Mouse (Mus musculus): ENCODE results near the gene Zfp606. TPM values are rescaled to one million over a fixed set of nuclear protein-coding genes. Genes with fewer than 3 reads are reported as not detected.

Zfp606 gene
- polyA plus RNA-seq, 2 experiments, result 1.3 to 3.6 TPM

DNA sequence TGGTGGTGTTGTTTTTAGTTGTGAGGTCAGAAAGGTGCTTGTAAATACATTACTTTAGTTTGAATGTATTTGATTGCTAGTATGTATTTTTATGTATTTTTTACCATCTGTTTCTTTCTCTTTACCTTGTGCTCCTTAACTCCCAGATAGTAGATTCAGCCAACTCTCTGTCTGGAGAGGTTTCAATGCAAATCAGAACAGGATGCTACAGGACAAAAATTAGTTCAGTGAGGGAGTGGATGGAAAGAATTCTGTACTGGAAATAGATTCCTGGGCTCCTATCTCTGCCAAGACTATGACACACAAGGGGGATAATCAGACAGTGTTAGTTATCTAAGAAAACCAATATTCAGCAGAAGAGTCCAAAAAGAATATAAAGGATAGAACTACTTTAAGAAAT is 8.6 kb downstream of the Zfp606 start:
- H3K4me1 ChIP-seq (replicated peaks; ENCODE audit: control insufficient read depth in 2 of 2, insufficient read depth in 2 of 2, low read length in 1 of 2), result no peaks in the 10 kb centered on the region
- no peak for ATAC-seq (ENCODE audit: insufficient read depth)
- no peak for TF ChIP-seq EP300 (IDR thresholded peaks at IDR 0.05; ENCODE audit: low read depth)
- no peak for TF ChIP-seq CTCF (IDR thresholded peaks at IDR 0.05; ENCODE audit: low read depth)

GRCm38 (mm10) chr7:12510913-12511312 is 32.8 kb downstream of the Zfp606 start:
- Histone ChIP-seq H3K4me2 (ENCODE audit: low read depth) (no peak overlapping the region), H3K9me3 (ENCODE audit: control insufficient read depth, low read length) (no peaks in the 10 kb centered on the region), H3K27ac (no peak overlapping the region), H3K4me1 (replicated peaks; ENCODE audit: control insufficient read depth in 2 of 2, insufficient read depth in 2 of 2, low read length in 1 of 2) (no peaks in the 10 kb centered on the region), H3K27me3 (ENCODE audit: control insufficient read depth, insufficient read depth, low read length) (no peaks in the 10 kb centered on the region), H3K4me3 (ENCODE audit: insufficient read depth in 1 of 2, low read depth in 2 of 2, low read length in 2 of 2) (no peak overlapping the region), H3K36me3 (replicated peaks; ENCODE audit: control insufficient read depth, insufficient read depth, low read depth) (no peaks in the 10 kb centered on the region), H3K9ac (replicated peaks) (no peak overlapping the region)
- no peak for ATAC-seq (ENCODE audit: insufficient read depth)
- TF ChIP-seq CTCF (IDR thresholded peaks at IDR 0.05; ENCODE audit: low read depth) (no peak), EP300 (IDR thresholded peaks at IDR 0.05; ENCODE audit: low read depth) (no peak)
- DNase-seq (ENCODE audit: low read depth in 3 of 3, low spot score in 3 of 3), result no peak
- 47% methylated on average over 1 of the region's 1 CpGs for WGBS (ENCODE audit: insufficient replicate concordance)

More for the DNA sequence above, 8.6 kb downstream of the Zfp606 start:
- H3K4me2 ChIP-seq (ENCODE audit: low read depth), result no peak overlapping the region
- H3K9me3 ChIP-seq (ENCODE audit: control insufficient read depth, low read length), result no peaks in the 10 kb centered on the region
- H3K9ac ChIP-seq (replicated peaks), result no peak overlapping the region
- DNase-seq (ENCODE audit: low read depth in 3 of 3, low spot score in 3 of 3), result no peak
- H3K27me3 ChIP-seq (ENCODE audit: control insufficient read depth, insufficient read depth, low read length), result no peaks in the 10 kb centered on the region
- H3K4me3 ChIP-seq (ENCODE audit: insufficient read depth in 1 of 2, low read depth in 2 of 2, low read length in 2 of 2), result no peak overlapping the region
- no peak overlapping the region for H3K27ac ChIP-seq
- H3K36me3 ChIP-seq (replicated peaks; ENCODE audit: control insufficient read depth, insufficient read depth, low read depth), result peaks cover 13% of the 10 kb centered on the region

- no peak for DNase-seq (ENCODE audit: low read depth in 3 of 3, low spot score in 3 of 3)
- no peaks in the 10 kb centered on the region for H3K36me3 ChIP-seq (replicated peaks; ENCODE audit: control insufficient read depth, insufficient read depth, low read depth)
- WGBS (ENCODE audit: insufficient replicate concordance), result 33% methylated on average over 2 of the region's 2 CpGs
These were observed 34.1 kb downstream of the Zfp606 start, which contains the start of gene 2900092C05Rik for GRCm38 (mm10) chr7:12512217-12512616. 2900092C05Rik (plus strand) TSS chr7:12512517.

More at GRCm38 (mm10) chr7:12512217-12512616, 34.1 kb downstream of the Zfp606 start, which contains the start of gene 2900092C05Rik:
- no peak within 1 kb of the TSS for H3K4me3 ChIP-seq (ENCODE audit: insufficient read depth in 1 of 2, low read depth in 2 of 2, low read length in 2 of 2)
- no peak within 1 kb of the TSS for H3K27ac ChIP-seq
- H3K4me2 ChIP-seq (ENCODE audit: low read depth), result no peak within 1 kb of the TSS
- H3K9ac ChIP-seq (replicated peaks), result no peak within 1 kb of the TSS
- ATAC-seq (ENCODE audit: insufficient read depth), result no peak
- no peaks in the 10 kb centered on the region for H3K4me1 ChIP-seq (replicated peaks; ENCODE audit: control insufficient read depth in 2 of 2, insufficient read depth in 2 of 2, low read length in 1 of 2)
- TF ChIP-seq EP300 (IDR thresholded peaks at IDR 0.05; ENCODE audit: low read depth) (no peak), CTCF (IDR thresholded peaks at IDR 0.05; ENCODE audit: low read depth) (no peak)
- no peaks in the 10 kb centered on the region for H3K27me3 ChIP-seq (ENCODE audit: control insufficient read depth, insufficient read depth, low read length)
- H3K9me3 ChIP-seq (ENCODE audit: control insufficient read depth, low read length), result no peaks in the 10 kb centered on the region

Other genes starting within 250 kb of the Zfp606 start
- not detected in 2 replicates for gene Vmn1r81, start 210.0 kb upstream of the Zfp606 start, polyA plus RNA-seq (2012; rRNA removed)
- gene Vmn1r81, start 210.0 kb upstream of the Zfp606 start, polyA plus RNA-seq (2014; fragmentation: Nextera tagmentation; extraction: Ambion mirVana), result not detected in 2 replicates
- gene Vmn1r82, start 177.9 kb upstream of the Zfp606 start, polyA plus RNA-seq (2012; rRNA removed), result not detected in 2 replicates
- gene Vmn1r82, start 177.9 kb upstream of the Zfp606 start, polyA plus RNA-seq (2014; fragmentation: Nextera tagmentation; extraction: Ambion mirVana), result not detected in 2 replicates
- not detected in 2 replicates for gene Vmn1r83, start 148.8 kb upstream of the Zfp606 start, polyA plus RNA-seq (2012; rRNA removed)
- gene Vmn1r83, start 148.8 kb upstream of the Zfp606 start, polyA plus RNA-seq (2014; fragmentation: Nextera tagmentation; extraction: Ambion mirVana), result not detected in 2 replicates
- gene Vmn1r84, start 109.0 kb upstream of the Zfp606 start, polyA plus RNA-seq (2012; rRNA removed), result not detected in 2 replicates
- not detected in 2 replicates for gene Vmn1r84, start 109.0 kb upstream of the Zfp606 start, polyA plus RNA-seq (2014; fragmentation: Nextera tagmentation; extraction: Ambion mirVana)
- 0.28 and 0.35 TPM in 2 replicates for gene Zfp551, start 55.5 kb upstream of the Zfp606 start, polyA plus RNA-seq (2012; rRNA removed)
- 0.55 and 1.1 TPM in 2 replicates for gene Zfp551, start 55.5 kb upstream of the Zfp606 start, polyA plus RNA-seq (2014; fragmentation: Nextera tagmentation; extraction: Ambion mirVana)
- gene 2900092C05Rik, start 34.2 kb downstream of the Zfp606 start, polyA plus RNA-seq (2012; rRNA removed), result not detected in 2 replicates
- not detected in 2 replicates for gene 2900092C05Rik, start 34.2 kb downstream of the Zfp606 start, polyA plus RNA-seq (2014; fragmentation: Nextera tagmentation; extraction: Ambion mirVana)
- not detected in 2 replicates for gene Vmn2r53, start 130.5 kb downstream of the Zfp606 start, polyA plus RNA-seq (2012; rRNA removed)
- gene Vmn2r53, start 130.5 kb downstream of the Zfp606 start, polyA plus RNA-seq (2014; fragmentation: Nextera tagmentation; extraction: Ambion mirVana), result not detected in 2 replicates
- gene Vmn2r54, start 162.0 kb downstream of the Zfp606 start, polyA plus RNA-seq (2012; rRNA removed), result not detected in 2 replicates
- not detected in 2 replicates for gene Vmn2r54, start 162.0 kb downstream of the Zfp606 start, polyA plus RNA-seq (2014; fragmentation: Nextera tagmentation; extraction: Ambion mirVana)
- gene Vmn2r55, start 206.7 kb downstream of the Zfp606 start, polyA plus RNA-seq (2012; rRNA removed), result not detected in 2 replicates
- not detected in 2 replicates for gene Vmn2r55, start 206.7 kb downstream of the Zfp606 start, polyA plus RNA-seq (2014; fragmentation: Nextera tagmentation; extraction: Ambion mirVana)

All from liver, embryonic 14.5 days (tissue).